Mouse (Mus musculus) layer of hippocampus, adult 9-10 months (tissue): ENCODE data around the gene Tbc1d32.

Source experiments
- DNase-seq: peaks from one replicate; pipeline ENCODE4 v3.0.0; 2022; ENCODE audit warnings: low spot score

Tbc1d32 gene

GRCm38 (mm10) chr10:56106996-56107334 lies 121.5 kb downstream of the Tbc1d32 start:
- no peak for DNase-seq

GRCm38 (mm10) chr10:56106333-56106995 lies 122.0 kb downstream of the Tbc1d32 start, which contains the start of gene Msl3l2:
TSS of gene Msl3l2 (plus strand) at chr10:56106917.
- DNase-seq = peak; percentile 91

- DNase-seq = no peak
Measured at GRCm38 (mm10) chr10:56099641-56100310, 128.7 kb downstream of the Tbc1d32 start.

- no peak for DNase-seq
Measured at GRCm38 (mm10) chr10:56099126-56099525, 129.4 kb downstream of the Tbc1d32 start.

- DNase-seq = no peak
Measured at GRCm38 (mm10) chr10:56096757-56097156, 131.7 kb downstream of the Tbc1d32 start.

GRCm38 (mm10) chr10:56094586-56094985 lies 133.9 kb downstream of the Tbc1d32 start:
- no peak for DNase-seq

- no peak for DNase-seq
Measured at GRCm38 (mm10) chr10:56089714-56090113, 138.8 kb downstream of the Tbc1d32 start.

GRCm38 (mm10) chr10:56062746-56063145 lies 165.7 kb downstream of the Tbc1d32 start:
- DNase-seq = no peak

GRCm38 (mm10) chr10:56061238-56061830 lies 167.2 kb downstream of the Tbc1d32 start:
- DNase-seq = no peak

- peak; percentile 40 for DNase-seq
Measured at GRCm38 (mm10) chr10:56058979-56059422, 169.5 kb downstream of the Tbc1d32 start.

- no peak for DNase-seq
Measured at GRCm38 (mm10) chr10:56025400-56025799, 203.1 kb downstream of the Tbc1d32 start.

- no peak for DNase-seq
Measured at GRCm38 (mm10) chr10:56024579-56024978, 203.9 kb downstream of the Tbc1d32 start.

- peak; percentile 55 for DNase-seq
Measured at GRCm38 (mm10) chr10:55979898-55980521, 248.5 kb downstream of the Tbc1d32 start.

GRCm38 (mm10) chr10:55978001-55978400 lies 250.5 kb downstream of the Tbc1d32 start:
- no peak for DNase-seq
